Mouse (Mus musculus) lung, adult 2 months (tissue): ENCODE measurements at regions not wholly inside any gene's neighbourhood (a gene's known extent, or its start where the extent isn't known, plus 50 kb on each side); places are given as distances from the start of the nearest gene placed in this dataset.

Experiments
- CTCF ChIP-seq: fragments of 200-500 bp; IDR thresholded peaks from 2 replicates; pipeline ENCODE4 v1.5.1; 2011; ENCODE audit warnings: mild to moderate bottlenecking, low read length, control low read depth; ENCODE audit not compliant: insufficient read depth
- POLR2A ChIP-seq: fragments of 200-500 bp; IDR thresholded peaks from 2 replicates; pipeline ENCODE4 v1.6.1; 2011; ENCODE audit warnings: low read depth, mild to moderate bottlenecking, control low read depth, low read length, borderline replicate concordance; ENCODE audit errors: extremely low read depth

- no peak for TF ChIP-seq POLR2A
- TF ChIP-seq CTCF = no peak
Measured at GRCm38 (mm10) chr14:58264401-58264800, 194.1 kb downstream of the Fgf9 start.
